Mouse (Mus musculus) liver, embryonic 16.5 days (tissue): ENCODE measurements around the gene Map3k3. TPM values are rescaled to one million over a fixed set of nuclear protein-coding genes. Genes with fewer than 3 reads are reported as not detected.

Experiments used
- ATAC-seq: fragments of 200-750 bp; cut with Nextera tagmentation; 2 replicates; pipeline ENCODE4 v1.8.0; 2017; ENCODE audit warnings: low read depth, mild to moderate bottlenecking, moderate number of reproducible peaks, moderate library complexity
- H3K27ac ChIP-seq: fragments of 300-500 bp; sonication (generic); 2 replicates; pipeline ENCODE4 v1.5.1; 2014; ENCODE audit warnings: mild to moderate bottlenecking, low read length
- H3K27me3 ChIP-seq: fragments of 300-500 bp; sonication (generic); 2 replicates; pipeline ENCODE4 v1.6.1; 2014; ENCODE audit warnings: low read depth, low read length, mixed read lengths; ENCODE audit not compliant: control insufficient read depth, insufficient read depth
- H3K36me3 ChIP-seq: fragments of 300-500 bp; sonication (generic); 2 replicates; pipeline ENCODE4 v1.6.1; 2014; ENCODE audit warnings: mild to moderate bottlenecking; ENCODE audit not compliant: control insufficient read depth, insufficient read depth
- H3K4me1 ChIP-seq: fragments of 300-500 bp; sonication (generic); 2 replicates; pipeline ENCODE4 v1.6.1; 2014; ENCODE audit warnings: low read depth, low read length, mixed read lengths; ENCODE audit not compliant: control insufficient read depth
- H3K4me2 ChIP-seq: fragments of 300-500 bp; sonication (generic); 2 replicates; pipeline ENCODE4 v1.6.1; 2014; ENCODE audit warnings: low read depth, low read length, mixed read lengths
- H3K4me3 ChIP-seq: fragments of 300-500 bp; sonication (generic); 2 replicates; pipeline ENCODE4 v1.5.1; 2014; ENCODE audit warnings: low read depth, mild to moderate bottlenecking, low read length
- H3K9ac ChIP-seq: fragments of 300-500 bp; sonication (generic); 2 replicates; pipeline ENCODE4 v1.6.1; 2014; ENCODE audit warnings: low read depth, low read length
- H3K9me3 ChIP-seq: fragments of 300-500 bp; sonication (generic); replicated peaks from 2 replicates; pipeline ENCODE4 v1.6.1; 2016; ENCODE audit warnings: low read length; ENCODE audit not compliant: control insufficient read depth
- WGBS: fragments of 180-500 bp; shearing (Covaris S2); extraction: QIAGEN DNeasy Blood & Tissue Kit; methylation state at CpG from one replicate; pipeline ENCODE4 v1.1.7; 2014; ENCODE audit not compliant: insufficient replicate concordance; 5-methylcytosine and 5-hydroxymethylcytosine counted together
- polyA plus RNA-seq: library from polyadenylated mRNA; unstranded; fragments of >200 nt; fragmentation: Nextera tagmentation; extraction: Ambion mirVana; gene quantifications from 2 replicates; pipeline ENCODE4 v1.2.1, GENCODE M21; 2015

Map3k3 gene
- polyA plus RNA-seq, 1 experiment from 2014 or later: 3.6 TPM

DNA sequence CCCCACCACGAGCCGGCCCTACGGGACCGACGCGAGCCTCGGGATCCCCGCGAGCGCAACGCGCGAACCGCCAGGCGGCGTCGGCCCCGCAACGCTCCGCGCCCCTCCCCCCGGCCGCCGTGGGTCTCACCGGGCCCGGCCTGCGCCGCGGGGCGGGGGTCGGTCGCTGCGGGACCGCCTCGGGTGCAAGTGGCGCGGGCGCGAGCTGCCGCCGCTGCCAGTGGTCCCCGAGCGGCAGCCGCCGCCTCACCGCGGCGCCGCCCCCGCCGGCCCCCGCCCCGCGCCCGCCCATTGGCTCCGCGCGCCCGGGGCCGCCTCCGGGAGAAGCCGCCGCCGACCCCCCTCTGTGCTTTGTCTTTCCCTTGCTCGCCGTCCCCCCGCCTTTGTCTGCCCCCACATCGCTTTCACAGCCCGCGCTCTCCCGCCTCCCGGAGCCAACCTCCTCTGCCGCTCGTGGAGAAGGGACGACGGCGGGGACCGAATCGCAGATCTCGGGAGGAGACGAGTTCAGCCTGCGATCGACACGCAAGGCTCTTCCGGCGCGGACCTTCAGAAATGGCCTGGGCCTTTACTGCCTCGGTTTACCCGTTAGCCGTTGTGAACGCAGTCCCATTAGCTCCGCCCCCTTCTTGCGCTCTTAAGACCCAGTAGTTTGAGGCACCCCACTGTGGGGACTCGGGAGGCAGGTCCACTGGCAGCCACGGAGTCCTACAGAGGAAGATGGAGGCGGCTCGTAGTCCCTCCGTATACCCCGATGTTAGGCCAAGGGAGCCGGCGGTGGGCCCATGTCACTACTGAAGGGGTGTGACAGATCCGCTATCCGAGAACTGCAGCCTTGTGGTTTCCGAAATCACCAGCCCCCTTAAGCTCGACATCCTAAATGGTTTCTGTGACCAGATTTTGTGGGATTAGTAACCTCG is 75.8 kb downstream of the Map3k3 start:
- H3K36me3 ChIP-seq: no peaks in the 10 kb centered on the region
- peak overlapping the region; percentile 87 for H3K27ac ChIP-seq
- peaks cover 16% of the 10 kb centered on the region for H3K4me1 ChIP-seq
- H3K9me3 ChIP-seq: no peaks in the 10 kb centered on the region
- WGBS: 1% methylated on average over 66 of the region's 106 CpGs
- H3K4me3 ChIP-seq: peak overlapping the region; percentile 71
- H3K27me3 ChIP-seq: peaks cover 19% of the 10 kb centered on the region
- H3K4me2 ChIP-seq: peak overlapping the region; percentile 94
- peak; percentile 62 for ATAC-seq
- peak overlapping the region; percentile 76 for H3K9ac ChIP-seq

DNA sequence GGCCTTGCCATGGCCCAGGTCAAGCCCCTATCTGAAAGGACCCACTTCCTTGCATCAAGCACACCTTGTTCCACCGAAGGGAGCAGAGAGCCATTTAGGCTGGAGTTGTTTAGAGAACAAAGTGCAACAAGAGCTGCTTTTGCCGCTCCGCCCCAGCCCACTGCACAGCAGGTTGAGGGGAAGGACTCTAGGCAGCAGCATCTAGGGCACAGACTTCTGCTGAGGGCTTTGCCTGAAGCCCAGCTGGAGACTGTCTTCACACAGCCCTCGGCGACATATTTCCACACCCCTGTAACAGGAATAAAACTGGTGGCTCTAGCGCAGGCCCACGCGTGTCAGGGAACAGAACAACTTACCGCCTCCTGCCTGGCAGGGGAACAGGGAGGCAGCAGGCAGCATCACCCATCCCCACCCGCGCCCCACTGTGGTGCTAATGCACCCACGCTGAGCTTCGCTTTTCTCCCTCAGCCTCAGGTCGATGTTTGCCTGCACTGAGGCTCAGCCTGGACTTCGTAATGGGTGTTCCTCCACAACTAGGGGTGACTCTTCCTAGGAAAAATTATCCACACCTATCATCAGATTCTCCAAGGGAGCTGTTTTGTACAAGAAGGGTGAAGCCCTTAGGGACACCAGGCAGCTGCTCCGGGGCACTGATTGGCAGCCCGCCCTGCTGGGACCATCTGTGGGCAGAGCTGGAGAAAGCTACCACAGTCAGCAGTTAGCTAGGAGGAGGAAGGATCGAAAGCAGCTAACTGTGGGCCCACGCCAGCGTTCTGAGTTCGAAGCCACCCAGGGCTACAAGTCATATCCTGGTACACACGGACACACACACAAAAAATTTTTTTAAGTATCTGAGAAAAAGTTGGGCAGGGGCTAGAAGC is 76.7 kb downstream of the Map3k3 start, which contains the start of the genes Gm10840 and Limd2:
Gene Gm10840 (plus strand): TSS at position 10 of the 881 bp plus-strand sequence.
Gene Limd2 (minus strand): TSS at position 20 of the 881 bp plus-strand sequence.
- Histone ChIP-seq H3K36me3 (no peaks in the 10 kb centered on the region), H3K9ac (peak within 1 kb of the TSS; percentile 76), H3K4me2 (peak within 1 kb of the TSS; percentile 94), H3K27ac (peak within 1 kb of the TSS; percentile 87), H3K27me3 (peaks cover 19% of the 10 kb centered on the region), H3K4me3 (peak within 1 kb of the TSS; percentile 71), H3K4me1 (peaks cover 12% of the 10 kb centered on the region), H3K9me3 (no peaks in the 10 kb centered on the region)
- 32% methylated on average over 22 of the region's 22 CpGs for WGBS
- ATAC-seq: peak; percentile 17; the same call in 1 of the 2 replicates

DNA sequence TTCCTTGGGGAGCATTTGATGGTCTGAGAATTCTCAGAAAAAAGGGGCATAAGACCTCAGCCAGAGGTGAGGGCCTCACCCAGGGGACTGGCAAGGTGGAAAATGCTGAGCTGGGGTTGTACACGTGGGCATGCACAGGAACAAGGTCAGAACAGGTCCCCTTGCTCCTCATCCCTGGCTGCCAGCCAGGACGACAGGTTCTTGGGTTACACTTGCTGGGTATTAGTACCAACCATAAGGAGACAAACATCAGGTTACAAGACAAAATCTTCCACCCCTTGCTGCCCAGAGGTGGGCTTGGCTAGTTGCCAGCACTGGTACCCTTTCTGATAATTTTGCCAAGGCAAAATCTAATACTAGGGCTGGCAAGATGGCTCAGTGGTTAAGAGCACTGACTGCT is 77.8 kb downstream of the Map3k3 start:
- Histone ChIP-seq H3K4me3 (no peak overlapping the region), H3K36me3 (no peaks in the 10 kb centered on the region), H3K27me3 (peaks cover 19% of the 10 kb centered on the region), H3K4me2 (no peak overlapping the region), H3K9me3 (no peaks in the 10 kb centered on the region), H3K4me1 (peaks cover 14% of the 10 kb centered on the region), H3K9ac (no peak overlapping the region), H3K27ac (no peak overlapping the region)
- 62% methylated on average over 2 of the region's 2 CpGs for WGBS
- ATAC-seq: no peak

GRCm38 (mm10) chr11:106163546-106163945 is 79.1 kb downstream of the Map3k3 start:
- H3K4me3 ChIP-seq: no peak overlapping the region
- H3K36me3 ChIP-seq: no peaks in the 10 kb centered on the region
- no peak overlapping the region for H3K4me2 ChIP-seq
- H3K4me1 ChIP-seq: peaks cover 19% of the 10 kb centered on the region
- H3K9ac ChIP-seq: no peak overlapping the region
- H3K27ac ChIP-seq: peak overlapping the region; percentile 40; the same call in 1 of the 2 replicates
- no peak for ATAC-seq
- 45% methylated on average over 4 of the region's 4 CpGs for WGBS
- H3K9me3 ChIP-seq: no peaks in the 10 kb centered on the region
- peaks cover 15% of the 10 kb centered on the region for H3K27me3 ChIP-seq

- 76% methylated on average over 16 of the region's 16 CpGs for WGBS
- peaks cover 15% of the 10 kb centered on the region for H3K4me1 ChIP-seq
- peaks cover 6% of the 10 kb centered on the region for H3K27me3 ChIP-seq
- H3K9me3 ChIP-seq: no peaks in the 10 kb centered on the region
- H3K36me3 ChIP-seq: no peaks in the 10 kb centered on the region
- no peak overlapping the region for H3K4me2 ChIP-seq
- H3K4me3 ChIP-seq: no peak overlapping the region
- H3K27ac ChIP-seq: peak overlapping the region; percentile 42
- no peak for ATAC-seq
- no peak overlapping the region for H3K9ac ChIP-seq
These were observed 80.3 kb downstream of the Map3k3 start for GRCm38 (mm10) chr11:106164601-106165180.

DNA sequence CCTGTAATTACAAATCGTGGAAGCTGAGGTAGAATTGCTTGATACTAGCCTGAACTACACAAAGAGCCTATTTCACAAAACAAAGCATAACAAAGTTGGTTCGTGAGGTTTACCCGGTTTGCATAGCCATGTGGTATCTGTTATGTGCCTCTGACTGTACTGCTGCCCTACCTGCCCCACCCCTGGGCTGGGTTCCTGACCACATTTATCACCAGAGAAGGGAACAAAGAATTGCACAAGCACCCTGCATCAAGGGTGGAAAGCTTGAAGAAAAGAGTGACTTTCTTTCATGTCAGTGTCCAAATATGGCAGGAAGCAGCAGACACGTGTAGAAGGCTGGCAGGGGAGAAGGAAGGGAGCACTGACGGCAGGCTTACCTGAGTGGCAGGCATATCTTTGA is 83.0 kb downstream of the Map3k3 start:
- H3K9ac ChIP-seq: no peak overlapping the region
- H3K27me3 ChIP-seq: no peaks in the 10 kb centered on the region
- H3K4me1 ChIP-seq: peaks cover 7% of the 10 kb centered on the region; the same call in 1 of the 2 replicates
- WGBS: 44% methylated on average over 5 of the region's 5 CpGs
- H3K4me3 ChIP-seq: no peak overlapping the region
- no peak overlapping the region for H3K4me2 ChIP-seq
- H3K27ac ChIP-seq: peak overlapping the region; percentile 41; the same call in 1 of the 2 replicates
- ATAC-seq: peak; percentile 19; the same call in 1 of the 2 replicates
- H3K36me3 ChIP-seq: no peaks in the 10 kb centered on the region
- no peaks in the 10 kb centered on the region for H3K9me3 ChIP-seq

DNA sequence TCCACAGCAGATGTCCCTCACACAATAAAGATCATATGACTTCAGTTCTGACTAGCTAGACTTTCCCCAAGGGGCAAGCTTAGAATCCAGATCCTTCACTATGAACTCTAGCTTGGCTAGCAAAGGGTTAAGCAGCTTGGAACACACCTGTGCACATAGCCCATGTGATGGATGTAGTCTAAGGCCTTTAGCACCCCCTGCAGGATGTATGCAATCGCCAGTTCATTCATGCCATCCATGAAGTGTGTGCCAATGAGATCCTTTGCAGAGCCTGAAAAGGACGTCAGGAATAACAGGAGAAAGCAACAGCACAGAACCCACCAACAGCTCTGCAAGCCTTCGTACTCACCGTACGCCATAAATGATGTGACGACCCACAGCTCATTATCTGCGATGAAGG is 86.4 kb downstream of the Map3k3 start:
- H3K9me3 ChIP-seq: no peaks in the 10 kb centered on the region
- WGBS: 76% methylated on average over 7 of the region's 7 CpGs
- H3K27ac ChIP-seq: no peak overlapping the region
- H3K27me3 ChIP-seq: no peaks in the 10 kb centered on the region
- no peak overlapping the region for H3K4me2 ChIP-seq
- no peaks in the 10 kb centered on the region for H3K36me3 ChIP-seq
- no peak overlapping the region for H3K4me3 ChIP-seq
- no peak for ATAC-seq
- no peak overlapping the region for H3K9ac ChIP-seq
- H3K4me1 ChIP-seq: peaks cover 13% of the 10 kb centered on the region

DNA sequence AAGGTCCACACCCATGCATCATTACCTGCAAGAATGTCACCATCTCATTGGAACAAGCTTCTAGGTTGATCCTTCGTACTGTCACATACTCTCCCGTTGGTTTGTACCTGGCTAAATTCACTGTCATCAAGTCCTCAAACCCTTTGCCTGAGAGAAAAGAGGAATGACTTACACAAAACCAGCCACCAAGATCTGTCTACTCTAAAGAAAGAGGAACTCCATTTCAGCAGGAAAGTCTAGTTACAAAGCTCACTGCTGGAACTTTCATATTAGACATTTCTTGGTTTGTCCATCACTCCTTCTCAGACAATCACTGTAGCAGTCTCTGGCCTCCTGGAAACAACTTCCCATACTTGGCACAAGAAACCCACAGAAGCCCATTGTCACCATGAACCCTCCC is 88.8 kb downstream of the Map3k3 start:
- no peak overlapping the region for H3K9ac ChIP-seq
- H3K27me3 ChIP-seq: no peaks in the 10 kb centered on the region
- no peaks in the 10 kb centered on the region for H3K9me3 ChIP-seq
- no peaks in the 10 kb centered on the region for H3K36me3 ChIP-seq
- ATAC-seq: no peak
- H3K4me3 ChIP-seq: no peak overlapping the region
- no peak overlapping the region for H3K27ac ChIP-seq
- no peak overlapping the region for H3K4me2 ChIP-seq
- peaks cover 19% of the 10 kb centered on the region for H3K4me1 ChIP-seq
- 70% methylated on average over 2 of the region's 2 CpGs for WGBS
